Mouse (Mus musculus) brain, embryonic 14.5 days (tissue): ENCODE measurements around the gene Mief2. TPM values are rescaled to one million over a fixed set of nuclear protein-coding genes. Genes with fewer than 3 reads are reported as not detected.

Experiments used
- DNase-seq: peaks from one replicate; pipeline ENCODE4 v3.0.0-alpha.2; 2011; ENCODE audit warnings: low read depth
- CTCF ChIP-seq: fragments of 200-500 bp; IDR thresholded peaks from 2 replicates; pipeline ENCODE4 v1.5.1; 2012; ENCODE audit warnings: inconsistent platforms, mild to moderate bottlenecking, moderate library complexity, borderline replicate concordance; ENCODE audit not compliant: insufficient read depth, insufficient read length; ENCODE audit errors: extremely low read depth
- POLR2A ChIP-seq: fragments of 200-500 bp; IDR thresholded peaks from 2 replicates; pipeline ENCODE4 v1.6.1; 2012; ENCODE audit warnings: mild to moderate bottlenecking, inconsistent platforms, borderline replicate concordance; ENCODE audit not compliant: poor library complexity, insufficient read depth, insufficient read length, severe bottlenecking; ENCODE audit errors: extremely low read depth
- polyA plus RNA-seq: library from polyadenylated mRNA; depleted of rRNA; stranded (reverse); fragments of >200 nt; gene quantifications from 2 replicates; pipeline ENCODE4 v1.2.3, GENCODE M21; 2012; rRNA removed

The Mief2 gene
- polyA plus RNA-seq, 1 experiment: 29.9 TPM

GRCm38 (mm10) chr11:60769322-60769721, 41.1 kb downstream of the Mief2 start:
- TF ChIP-seq CTCF: no peak
- no peak for TF ChIP-seq POLR2A

GRCm38 (mm10) chr11:60770776-60771175, 42.6 kb downstream of the Mief2 start:
- DNase-seq: no peak
- no peak for TF ChIP-seq POLR2A
- no peak for TF ChIP-seq CTCF

More at GRCm38 (mm10) chr11:60769322-60769721, 41.1 kb downstream of the Mief2 start:
- no peak for DNase-seq

GRCm38 (mm10) chr11:60772161-60772560, 44.0 kb downstream of the Mief2 start:
- no peak for TF ChIP-seq CTCF
- no peak for TF ChIP-seq POLR2A
- DNase-seq: no peak

GRCm38 (mm10) chr11:60774158-60774689, 46.0 kb downstream of the Mief2 start:
- DNase-seq: no peak
- TF ChIP-seq CTCF: no peak
- TF ChIP-seq POLR2A: no peak

- no peak for TF ChIP-seq CTCF
These were observed 46.6 kb downstream of the Mief2 start for GRCm38 (mm10) chr11:60774841-60775240.

GRCm38 (mm10) chr11:60775578-60775977, 47.4 kb downstream of the Mief2 start:
- DNase-seq: no peak
- TF ChIP-seq POLR2A (no peak), CTCF (no peak)

More at GRCm38 (mm10) chr11:60774841-60775240, 46.6 kb downstream of the Mief2 start:
- no peak for DNase-seq

- no peak for DNase-seq
These were observed 48.1 kb downstream of the Mief2 start for GRCm38 (mm10) chr11:60776107-60776828.

GRCm38 (mm10) chr11:60776829-60777740, 48.9 kb downstream of the Mief2 start, which contains the start of the genes Top3a and Smcr8:
Gene Top3a, minus strand, starts transcription at chr11:60777365.
Gene Smcr8, plus strand, starts transcription at chr11:60777524.
- DNase-seq: peak; percentile 99
- TF ChIP-seq CTCF: no peak
- peak; percentile 45; the same call in 1 of the 2 replicates for TF ChIP-seq POLR2A

More at GRCm38 (mm10) chr11:60776107-60776828, 48.1 kb downstream of the Mief2 start:
- TF ChIP-seq POLR2A (no peak), CTCF (no peak)

- TF ChIP-seq CTCF: no peak
- DNase-seq: no peak
These were observed 49.7 kb downstream of the Mief2 start for GRCm38 (mm10) chr11:60777801-60778370.

GRCm38 (mm10) chr11:60779673-60780189, 51.5 kb downstream of the Mief2 start:
- DNase-seq: no peak
- no peak for TF ChIP-seq CTCF
- TF ChIP-seq POLR2A: no peak

Other genes starting within 250 kb of the Mief2 start
- gene Alkbh5, start 192.0 kb upstream of the Mief2 start, polyA plus RNA-seq: 15.8 and 22.4 TPM in 2 replicates
- 123 and 152 TPM in 2 replicates for gene Llgl1, start 28.7 kb upstream of the Mief2 start, polyA plus RNA-seq
- 152 and 157 TPM in 2 replicates for gene Flii, start 1.1 kb upstream of the Mief2 start, polyA plus RNA-seq
- gene Top3a, start 49.0 kb downstream of the Mief2 start, polyA plus RNA-seq: 10.2 TPM in 2 replicates
- gene Smcr8, start 49.1 kb downstream of the Mief2 start, polyA plus RNA-seq: 9.9 and 13.0 TPM in 2 replicates
- 6.5 and 13.4 TPM in 2 replicates for gene Shmt1, start 83.3 kb downstream of the Mief2 start, polyA plus RNA-seq
- gene Dhrs7b, start 102.2 kb downstream of the Mief2 start, polyA plus RNA-seq: 15.5 and 16.2 TPM in 2 replicates
- 58.8 and 80.1 TPM in 2 replicates for gene Tmem11, start 150.9 kb downstream of the Mief2 start, polyA plus RNA-seq
- 51.5 and 54.6 TPM in 2 replicates for gene Natd1, start 186.4 kb downstream of the Mief2 start, polyA plus RNA-seq
- 14.7 and 17.3 TPM in 2 replicates for gene Map2k3, start 203.6 kb downstream of the Mief2 start, polyA plus RNA-seq